Mouse (Mus musculus): ENCODE measurements around the gene Acy3. TPM values are rescaled to one million over a fixed set of nuclear protein-coding genes. Genes with fewer than 3 reads are reported as not detected.
A peak's percentile ranks its signal among the peaks of the same experiment; 100 is the strongest.
"Not testable (repeated sequence)": the region's sequence is repeated elsewhere in the genome, so short reads cannot be mapped to it uniquely, and the experiment has no call there.

The Acy3 gene
- total RNA-seq (2015) (0.51 and 0.62 TPM in 2 replicates), total RNA-seq (2017) (not detected in 2 replicates)

GRCm38 (mm10) chr19:3986334-3986733, at the start of gene Acy3:
TSS of gene Acy3 (plus strand) at chr19:3986570.
- no peak for ATAC-seq (ENCODE audit: poor library complexity, severe bottlenecking)

GRCm38 (mm10) chr19:3942315-3942714, 44.1 kb upstream of the Acy3 start:
- ATAC-seq (ENCODE audit: poor library complexity, severe bottlenecking) = no peak

DNA sequence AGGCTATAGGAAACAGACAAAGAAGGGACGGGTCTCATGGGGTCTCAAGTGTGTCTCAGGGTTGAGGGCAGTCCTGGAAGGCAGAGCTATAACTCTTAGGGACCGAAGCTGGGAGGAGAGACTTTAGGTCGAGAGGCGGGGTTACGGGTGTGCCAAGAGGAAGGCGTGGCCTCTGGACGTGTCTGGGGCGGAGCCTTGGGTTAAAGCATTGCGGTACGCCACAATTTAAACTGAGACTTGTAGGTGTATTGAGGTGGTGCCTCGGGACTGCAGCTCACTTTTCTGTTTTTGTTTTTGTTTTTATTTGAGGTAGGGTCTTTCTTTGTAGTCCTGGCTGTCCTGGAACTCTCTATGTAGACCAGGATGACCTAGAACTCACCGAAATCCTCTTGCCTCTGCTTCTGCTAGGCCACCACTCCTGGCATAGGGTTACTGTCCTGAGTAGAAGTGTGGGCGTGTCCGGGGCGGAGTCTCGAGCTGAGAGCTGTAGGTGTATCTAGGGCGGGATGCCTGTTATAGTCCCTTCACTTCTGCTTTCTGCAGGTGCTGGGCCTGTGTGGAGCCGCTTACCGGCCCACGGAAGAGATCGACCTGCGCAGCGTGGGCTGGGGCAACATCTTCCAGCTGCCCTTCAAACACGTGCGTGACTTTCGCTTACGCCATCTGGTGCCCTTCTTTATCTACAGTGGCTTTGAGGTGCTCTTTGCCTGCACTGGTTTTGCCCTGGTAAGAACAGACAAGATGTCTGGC, 43.2 kb upstream of the Acy3 start:
- ATAC-seq (ENCODE audit: poor library complexity, severe bottlenecking) = peak; percentile 83

GRCm38 (mm10) chr19:3945872-3946564, 40.4 kb upstream of the Acy3 start:
- 0 out of 2 replicates have a peak, but pooled peaks have one; percentile 45 for ATAC-seq (ENCODE audit: poor library complexity, severe bottlenecking)

GRCm38 (mm10) chr19:3946715-3947114, 39.7 kb upstream of the Acy3 start:
- peak; percentile 64 for ATAC-seq (ENCODE audit: poor library complexity, severe bottlenecking)

DNA sequence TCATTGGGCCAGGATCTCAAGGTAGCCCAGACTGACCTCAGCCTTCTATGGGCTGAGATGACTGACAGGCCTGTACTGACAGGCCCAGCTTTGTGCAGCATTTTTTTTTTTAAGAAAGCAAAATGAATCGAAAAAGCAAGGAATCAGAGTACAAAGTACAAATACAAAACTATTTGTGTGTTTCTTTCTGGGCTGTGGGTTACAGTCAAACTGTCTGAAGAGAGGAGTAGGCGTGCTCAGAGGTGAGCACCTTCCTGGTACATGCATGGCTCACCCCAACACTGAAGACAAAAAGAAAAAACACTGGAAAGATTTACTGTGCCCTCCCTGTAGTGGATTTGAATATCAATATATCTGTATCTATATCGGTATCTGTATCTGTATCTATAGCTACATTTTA, 38.6 kb upstream of the Acy3 start:
- no peak for ATAC-seq (ENCODE audit: poor library complexity, severe bottlenecking)

GRCm38 (mm10) chr19:3948546-3948945, 37.8 kb upstream of the Acy3 start:
- ATAC-seq (ENCODE audit: poor library complexity, severe bottlenecking) = no peak

DNA sequence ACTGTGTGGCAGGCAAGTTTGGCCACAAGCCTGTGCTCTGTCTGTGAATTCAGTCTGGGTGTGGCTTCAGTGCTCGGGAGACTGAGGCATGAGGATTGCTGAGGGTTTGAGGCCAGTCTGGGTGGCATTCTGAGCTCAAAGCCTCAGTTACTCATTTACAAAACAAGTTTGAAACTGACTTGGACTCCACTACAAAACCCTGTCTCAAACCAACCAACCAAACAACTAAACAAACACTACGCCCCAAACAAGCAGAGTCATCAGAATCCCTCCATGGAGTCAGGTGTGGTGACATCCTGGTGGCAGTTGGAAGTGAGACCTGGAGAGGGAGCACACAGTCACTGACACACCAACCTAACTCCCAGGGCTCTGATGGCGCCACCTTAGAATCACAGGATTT, 36.0 kb upstream of the Acy3 start:
- no peak for ATAC-seq (ENCODE audit: poor library complexity, severe bottlenecking)

- ATAC-seq (ENCODE audit: poor library complexity, severe bottlenecking) = peak; percentile 72
Measured at GRCm38 (mm10) chr19:3951461-3951860, 34.9 kb upstream of the Acy3 start.

GRCm38 (mm10) chr19:3952099-3952498, 34.3 kb upstream of the Acy3 start:
- no peak for ATAC-seq (ENCODE audit: poor library complexity, severe bottlenecking)

GRCm38 (mm10) chr19:3955033-3955432, 31.3 kb upstream of the Acy3 start:
- ATAC-seq (ENCODE audit: poor library complexity, severe bottlenecking) = peak; percentile 35; the same call in 1 of the 2 replicates

GRCm38 (mm10) chr19:3955804-3956203, 30.6 kb upstream of the Acy3 start:
- ATAC-seq (ENCODE audit: poor library complexity, severe bottlenecking) = no peak

DNA sequence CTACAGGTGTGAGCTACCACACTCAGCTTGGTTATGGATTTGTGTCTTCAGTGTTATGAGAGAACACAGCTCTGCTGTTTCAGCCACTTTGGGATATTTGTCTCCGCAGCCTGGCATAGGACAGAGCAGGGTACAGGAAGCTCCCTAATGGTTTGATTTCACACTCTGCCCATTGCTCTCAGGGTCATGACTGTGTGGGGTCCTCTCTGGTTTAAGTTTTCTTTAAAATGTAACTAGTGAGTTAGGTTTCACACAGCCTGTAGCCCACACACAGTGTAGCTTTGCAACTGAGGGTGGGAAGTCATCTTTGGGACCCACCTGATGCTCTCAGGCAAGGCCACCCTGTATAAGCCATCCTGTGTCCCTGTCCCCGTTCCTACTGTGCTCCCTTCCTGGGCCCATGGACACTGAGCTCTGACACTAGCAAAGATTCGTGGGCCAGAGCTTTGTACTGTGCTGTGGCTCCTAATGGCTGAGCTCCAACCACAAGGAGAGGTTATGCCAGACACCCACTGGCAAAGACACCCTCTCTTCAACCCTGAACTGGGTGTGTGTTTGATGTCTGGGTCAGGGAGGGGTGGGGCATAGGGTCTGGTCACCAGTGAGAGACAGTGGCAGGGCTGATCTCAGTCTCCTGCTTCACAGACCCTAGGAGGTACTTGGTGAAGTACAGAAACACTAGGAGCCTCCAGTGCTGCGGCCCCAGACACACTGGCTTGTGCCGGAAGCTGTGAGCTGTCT, 28.9 kb upstream of the Acy3 start:
- ATAC-seq (ENCODE audit: poor library complexity, severe bottlenecking) = not testable (repeated sequence)

GRCm38 (mm10) chr19:3958470-3958869, 27.9 kb upstream of the Acy3 start, which contains the start of gene Aldh3b3:
TSS of gene Aldh3b3 (plus strand) at chr19:3958645.
- ATAC-seq (ENCODE audit: poor library complexity, severe bottlenecking) = no peak

- no peak for ATAC-seq (ENCODE audit: poor library complexity, severe bottlenecking)
Measured at GRCm38 (mm10) chr19:3959030-3959429, 27.3 kb upstream of the Acy3 start.

DNA sequence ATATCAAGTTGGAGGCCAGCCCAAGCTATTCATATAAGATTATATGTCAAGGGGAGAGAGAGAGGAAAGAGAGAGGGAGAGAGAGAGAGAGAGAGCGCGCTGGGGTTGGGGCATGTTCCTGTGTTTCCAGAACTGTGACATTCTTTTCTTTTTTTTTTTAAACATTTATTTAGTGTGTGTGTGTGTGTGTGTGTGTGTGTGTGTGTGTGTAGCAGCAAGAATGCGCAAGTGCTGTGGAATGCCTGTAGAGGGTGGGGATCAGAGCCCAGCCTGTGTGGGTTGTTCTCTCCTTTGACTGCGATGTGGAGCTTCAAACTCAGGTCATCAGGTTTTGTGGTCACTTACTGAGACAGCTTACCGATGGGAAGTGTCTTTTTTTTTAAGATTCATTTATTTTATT, 26.2 kb upstream of the Acy3 start:
- no peak for ATAC-seq (ENCODE audit: poor library complexity, severe bottlenecking)

- not testable (repeated sequence) for ATAC-seq (ENCODE audit: poor library complexity, severe bottlenecking)
Measured at GRCm38 (mm10) chr19:3961805-3962204, 24.6 kb upstream of the Acy3 start.

GRCm38 (mm10) chr19:3962469-3962868, 23.9 kb upstream of the Acy3 start:
- ATAC-seq (ENCODE audit: poor library complexity, severe bottlenecking) = no peak

DNA sequence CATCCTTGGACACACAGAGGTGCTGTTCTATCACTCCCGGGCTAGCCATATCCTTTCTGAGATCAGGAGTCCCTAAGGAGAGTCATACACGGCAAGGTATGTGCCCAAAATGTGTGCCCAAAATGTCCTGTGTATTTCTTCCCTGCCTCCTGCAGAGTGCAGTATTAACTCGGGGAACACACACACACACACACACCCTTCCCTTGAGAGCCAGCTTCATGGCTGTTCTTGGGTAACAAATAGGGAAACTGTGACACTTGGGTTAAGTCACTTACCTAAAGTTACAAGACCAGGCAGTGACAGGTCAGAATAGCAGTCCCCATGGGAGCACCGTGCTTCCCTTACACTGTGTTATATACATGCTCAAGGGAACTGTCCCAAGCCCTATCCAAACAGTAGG, 22.3 kb upstream of the Acy3 start:
- ATAC-seq (ENCODE audit: poor library complexity, severe bottlenecking) = peak; percentile 81

- ATAC-seq (ENCODE audit: poor library complexity, severe bottlenecking) = no peak
Measured at GRCm38 (mm10) chr19:3966330-3967075, 19.9 kb upstream of the Acy3 start.

DNA sequence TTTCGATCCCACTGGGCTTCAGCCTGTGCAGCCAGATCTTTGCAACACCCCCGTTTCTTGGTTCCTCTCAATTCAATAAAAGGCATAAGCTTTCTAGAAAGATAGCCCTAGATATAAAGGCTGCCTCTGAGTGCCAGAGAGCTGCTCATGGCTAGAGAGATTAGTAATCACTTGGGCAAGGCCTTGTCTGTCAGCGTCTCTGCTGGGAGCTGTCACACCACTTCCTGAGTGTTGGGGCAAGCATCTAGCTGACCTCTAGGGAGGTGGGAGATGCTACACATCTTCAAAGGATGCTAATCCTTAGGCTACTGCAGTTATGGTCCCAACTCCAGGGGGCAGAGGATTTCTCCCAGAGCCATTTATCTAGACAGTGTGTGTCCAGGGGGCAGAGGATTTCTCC, 19.1 kb upstream of the Acy3 start:
- peak; percentile 66 for ATAC-seq (ENCODE audit: poor library complexity, severe bottlenecking)

Data from megakaryocyte, adult 5-6 weeks (primary cell).